Mouse (Mus musculus) kidney, embryonic 14.5 days (tissue): ENCODE measurements at regions not wholly inside any gene's neighbourhood (a gene's known extent, or its start where the extent isn't known, plus 50 kb on each side); places are given as distances from the start of the nearest gene placed in this dataset.

Experiments
- ATAC-seq: fragments of 200-750 bp; cut with Nextera tagmentation; 2 replicates; pipeline ENCODE4 v1.8.0; 2017; ENCODE audit warnings: moderate number of reproducible peaks, mild to moderate bottlenecking, moderate TSS enrichment, moderate library complexity; ENCODE audit not compliant: low FRiP score, low TSS enrichment
- H3K27ac ChIP-seq: fragments of 300-500 bp; sonication (generic); 2 replicates; pipeline ENCODE4 v1.5.1; 2014; ENCODE audit warnings: low read depth, mild to moderate bottlenecking, low read length, moderate library complexity, mixed read lengths
- H3K27me3 ChIP-seq: fragments of 300-500 bp; sonication (generic); 2 replicates; pipeline ENCODE4 v1.6.1; 2014; ENCODE audit warnings: mild to moderate bottlenecking, low read length; ENCODE audit not compliant: control insufficient read depth, insufficient read depth
- H3K36me3 ChIP-seq: fragments of 300-500 bp; sonication (generic); 2 replicates; pipeline ENCODE4 v1.6.1; 2014; ENCODE audit warnings: low read length, mixed read lengths; ENCODE audit not compliant: control insufficient read depth, insufficient read depth
- H3K4me1 ChIP-seq: fragments of 300-500 bp; sonication (generic); 2 replicates; pipeline ENCODE4 v1.6.1; 2014; ENCODE audit warnings: low read length, mixed read lengths; ENCODE audit not compliant: control insufficient read depth, insufficient read depth
- H3K4me2 ChIP-seq: fragments of 300-500 bp; sonication (generic); replicated peaks from 2 replicates; pipeline ENCODE4 v1.6.1; 2014; ENCODE audit warnings: low read depth, mild to moderate bottlenecking, low read length
- H3K4me3 ChIP-seq: fragments of 300-500 bp; sonication (generic); 2 replicates; pipeline ENCODE4 v1.5.1; 2014; ENCODE audit warnings: mild to moderate bottlenecking, low read length
- H3K9ac ChIP-seq: fragments of 300-500 bp; sonication (generic); 2 replicates; pipeline ENCODE4 v1.6.1; 2014; ENCODE audit warnings: low read depth, mild to moderate bottlenecking, low read length, moderate library complexity
- H3K9me3 ChIP-seq: fragments of 300-500 bp; sonication (generic); 2 replicates; pipeline ENCODE4 v1.6.1; 2016; ENCODE audit warnings: low read length; ENCODE audit not compliant: control insufficient read depth
- WGBS: fragments of 180-500 bp; shearing (Covaris S2); extraction: QIAGEN DNeasy Blood & Tissue Kit; methylation state at CpG from one replicate; pipeline ENCODE4 v1.1.7; 2014; 5-methylcytosine and 5-hydroxymethylcytosine counted together

DNA sequence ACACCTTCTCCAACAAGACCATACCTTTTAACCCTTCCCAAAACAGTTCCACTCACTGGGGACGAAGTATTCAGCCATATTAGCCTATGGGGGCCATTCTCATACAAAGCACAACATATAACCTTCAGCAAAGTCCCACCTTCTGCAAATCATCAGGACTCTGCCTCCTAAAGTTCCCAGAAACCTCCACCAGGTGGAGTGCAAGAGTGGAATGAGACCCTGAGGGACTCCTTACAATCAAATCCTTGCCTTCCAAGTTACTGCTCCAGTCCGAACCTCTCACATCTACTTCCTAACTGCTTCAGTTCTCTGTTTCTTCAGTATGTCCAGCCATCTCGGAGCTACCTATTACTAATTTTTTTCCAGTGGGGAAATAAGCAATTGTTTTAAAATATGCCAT, 235.2 kb upstream of the 4930583I09Rik start:
- no peak overlapping the region for H3K9ac ChIP-seq
- 48% methylated on average over 3 of the region's 3 CpGs for WGBS
- ATAC-seq = no peak; the same call in 1 of the 2 replicates

DNA sequence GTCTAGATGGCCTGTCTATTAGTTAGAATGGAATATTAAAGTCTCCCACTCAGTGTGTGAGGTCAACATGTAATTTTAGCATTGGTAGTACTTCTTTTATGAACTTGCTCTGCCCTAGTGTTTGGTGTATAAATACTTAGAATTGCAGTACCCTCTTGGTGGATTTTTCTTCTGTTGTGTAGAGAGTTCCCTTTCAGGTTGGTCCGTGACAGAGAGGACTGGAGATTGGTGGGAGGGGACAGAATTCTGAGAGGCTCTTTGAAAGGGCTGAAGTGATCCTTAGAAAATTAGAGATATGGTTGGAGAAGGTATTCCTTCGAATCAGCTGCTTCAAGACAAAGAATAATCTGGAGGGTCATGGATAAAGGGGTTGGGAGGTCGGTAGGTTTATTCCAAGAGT, 230.3 kb upstream of the 4930583I09Rik start:
- no peak overlapping the region for H3K4me3 ChIP-seq
- no peaks in the 10 kb centered on the region for H3K9me3 ChIP-seq
- H3K36me3 ChIP-seq = no peaks in the 10 kb centered on the region
- H3K27me3 ChIP-seq = no peaks in the 10 kb centered on the region
- no peak for ATAC-seq
- H3K27ac ChIP-seq = no peak overlapping the region
- H3K4me2 ChIP-seq = no peak overlapping the region
- H3K9ac ChIP-seq = no peak overlapping the region
- no peaks in the 10 kb centered on the region for H3K4me1 ChIP-seq
- WGBS = 83% methylated on average over 3 of the region's 3 CpGs

More for the DNA sequence above, 235.2 kb upstream of the 4930583I09Rik start:
- Histone ChIP-seq H3K4me1 (no peaks in the 10 kb centered on the region), H3K27me3 (no peaks in the 10 kb centered on the region), H3K9me3 (no peaks in the 10 kb centered on the region), H3K4me3 (no peak overlapping the region), H3K36me3 (no peaks in the 10 kb centered on the region), H3K27ac (no peak overlapping the region), H3K4me2 (no peak overlapping the region)

DNA sequence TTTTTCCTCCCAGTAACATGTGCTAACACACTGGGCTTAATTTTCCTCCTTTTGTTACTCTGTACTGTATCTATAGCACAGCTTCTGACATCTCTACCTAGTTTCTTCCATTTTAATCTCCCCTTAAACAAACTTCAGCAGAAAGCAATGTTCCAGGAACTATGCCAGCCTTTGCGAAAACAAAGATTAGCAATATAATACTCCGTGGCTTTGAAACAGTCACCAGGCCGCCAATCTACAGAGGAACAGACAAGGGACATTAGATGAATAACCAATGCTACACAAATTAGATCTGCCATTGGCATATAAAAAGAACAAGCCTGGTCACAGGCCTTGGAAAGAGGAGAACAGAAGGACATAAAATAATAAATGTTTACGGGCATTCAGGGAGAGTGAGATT, 220.2 kb upstream of the 4930583I09Rik start:
- Histone ChIP-seq H3K27me3 (no peaks in the 10 kb centered on the region), H3K36me3 (no peaks in the 10 kb centered on the region), H3K9me3 (no peaks in the 10 kb centered on the region), H3K27ac (no peak overlapping the region), H3K4me3 (no peak overlapping the region), H3K4me2 (no peak overlapping the region), H3K4me1 (no peaks in the 10 kb centered on the region), H3K9ac (no peak overlapping the region)
- WGBS = 93% methylated on average over 4 of the region's 4 CpGs
- ATAC-seq = no peak

DNA sequence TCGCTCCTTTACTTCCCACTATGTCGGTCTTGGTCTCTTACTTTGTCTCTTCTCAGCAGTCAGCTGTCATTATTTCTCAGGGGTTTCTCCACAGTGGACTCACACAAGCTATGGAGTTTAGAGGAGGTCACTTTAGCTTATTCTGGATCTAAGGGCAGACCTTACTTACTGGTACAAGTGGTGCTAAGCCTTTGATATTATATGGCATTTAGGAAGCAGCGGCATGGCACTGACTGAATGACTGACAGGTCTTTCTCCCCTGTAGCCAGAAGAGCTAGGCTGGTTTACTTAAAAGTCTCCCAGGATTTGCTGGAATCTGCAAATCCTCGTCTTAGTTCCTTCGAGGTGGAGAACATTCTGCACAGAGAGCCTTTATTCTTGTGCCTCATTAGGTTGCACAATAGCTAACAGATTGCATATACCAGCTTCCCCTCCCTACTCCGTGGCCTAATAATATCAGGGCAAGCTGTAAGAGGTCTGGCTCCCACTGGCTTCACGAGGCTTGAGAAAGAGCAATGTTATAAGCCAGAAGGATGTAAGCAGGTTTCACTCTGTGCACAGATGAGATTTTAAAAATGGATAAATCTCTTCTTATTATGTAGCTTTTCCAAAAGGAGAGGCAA, 214.1 kb upstream of the 4930583I09Rik start:
- Histone ChIP-seq H3K27ac (no peak overlapping the region), H3K36me3 (no peaks in the 10 kb centered on the region), H3K9ac (no peak overlapping the region), H3K27me3 (no peaks in the 10 kb centered on the region), H3K4me3 (no peak overlapping the region), H3K4me1 (no peaks in the 10 kb centered on the region), H3K9me3 (no peaks in the 10 kb centered on the region), H3K4me2 (no peak overlapping the region)
- no peak for ATAC-seq
- 78% methylated on average over 7 of the region's 7 CpGs for WGBS

DNA sequence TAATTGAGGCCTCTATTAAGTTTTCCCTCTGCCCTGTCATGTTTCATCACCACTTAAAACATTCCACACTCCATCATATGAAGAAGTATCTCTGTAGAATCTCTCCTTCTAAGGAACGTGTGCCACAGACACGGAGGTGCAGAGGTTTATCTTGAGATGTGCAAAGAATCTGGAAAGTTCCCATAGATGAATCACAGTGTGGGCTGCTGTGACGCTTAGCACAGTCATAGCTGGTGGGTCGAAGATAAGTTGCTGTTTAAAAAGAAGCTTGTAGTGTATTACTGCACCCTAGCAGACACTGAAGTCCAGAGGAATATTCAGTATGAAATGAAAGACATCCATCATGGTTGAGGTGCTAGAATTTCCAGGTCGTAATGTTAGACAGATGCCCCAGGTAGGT, 179.9 kb upstream of the 4930583I09Rik start:
- ATAC-seq = no peak
- Histone ChIP-seq H3K36me3 (no peaks in the 10 kb centered on the region), H3K9ac (no peak overlapping the region), H3K27ac (no peak overlapping the region), H3K9me3 (no peaks in the 10 kb centered on the region), H3K27me3 (no peaks in the 10 kb centered on the region), H3K4me3 (no peak overlapping the region), H3K4me2 (no peak overlapping the region), H3K4me1 (no peaks in the 10 kb centered on the region)
- WGBS = 87% methylated on average over 5 of the region's 5 CpGs

DNA sequence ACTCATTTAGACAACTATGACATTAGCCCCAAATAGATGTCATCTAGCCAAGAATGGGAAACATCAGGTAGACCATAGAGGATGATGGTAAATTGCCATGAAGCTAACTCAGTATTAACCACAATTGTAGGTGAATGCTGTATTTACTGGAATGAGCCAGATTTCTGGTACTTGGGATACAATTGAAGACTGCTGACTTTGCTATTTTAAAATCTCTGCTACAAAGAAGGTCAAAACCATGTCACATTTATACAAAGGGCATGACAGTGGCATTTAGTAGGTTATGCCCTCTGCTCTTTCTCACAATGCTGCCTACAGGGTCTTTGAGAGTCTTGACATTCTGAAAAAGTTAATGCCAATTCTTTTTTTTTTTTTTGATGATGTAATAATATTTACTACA, 178.8 kb upstream of the 4930583I09Rik start:
- no peak overlapping the region for H3K4me2 ChIP-seq
- no peak overlapping the region for H3K9ac ChIP-seq
- ATAC-seq = no peak
- no peak overlapping the region for H3K4me3 ChIP-seq
- no peaks in the 10 kb centered on the region for H3K36me3 ChIP-seq
- H3K9me3 ChIP-seq = no peaks in the 10 kb centered on the region
- no peak overlapping the region for H3K27ac ChIP-seq
- H3K27me3 ChIP-seq = no peaks in the 10 kb centered on the region
- no peaks in the 10 kb centered on the region for H3K4me1 ChIP-seq

DNA sequence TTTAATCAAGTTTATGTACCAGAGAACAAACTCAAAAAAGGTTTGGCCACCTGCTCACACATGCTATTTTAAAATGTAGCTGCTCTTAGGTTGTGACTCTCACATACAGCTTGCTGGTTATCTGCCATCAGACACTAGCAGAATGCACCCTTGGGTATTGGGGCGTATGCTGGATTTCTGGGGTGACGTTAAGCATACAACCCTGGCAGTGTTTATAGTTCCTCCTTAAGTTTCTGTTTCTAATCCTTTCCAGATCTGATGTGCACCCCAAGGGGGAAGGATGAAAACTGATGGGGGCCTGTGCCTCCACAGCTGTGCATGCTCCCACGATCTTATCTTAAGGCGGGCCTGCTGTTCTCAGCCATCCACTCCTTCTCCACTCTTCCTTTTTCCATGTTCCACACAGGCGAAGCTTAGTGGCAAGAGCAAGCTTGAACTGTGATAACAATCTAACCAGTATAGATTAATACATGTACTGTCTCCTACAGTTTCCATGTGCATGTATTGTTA, 164.8 kb upstream of the 4930583I09Rik start:
- WGBS = 77% methylated on average over 5 of the region's 5 CpGs
- Histone ChIP-seq H3K9ac (no peak overlapping the region), H3K27ac (no peak overlapping the region), H3K9me3 (no peaks in the 10 kb centered on the region), H3K4me1 (no peaks in the 10 kb centered on the region), H3K4me2 (no peak overlapping the region), H3K36me3 (no peaks in the 10 kb centered on the region), H3K27me3 (no peaks in the 10 kb centered on the region), H3K4me3 (no peak overlapping the region)
- ATAC-seq = no peak

DNA sequence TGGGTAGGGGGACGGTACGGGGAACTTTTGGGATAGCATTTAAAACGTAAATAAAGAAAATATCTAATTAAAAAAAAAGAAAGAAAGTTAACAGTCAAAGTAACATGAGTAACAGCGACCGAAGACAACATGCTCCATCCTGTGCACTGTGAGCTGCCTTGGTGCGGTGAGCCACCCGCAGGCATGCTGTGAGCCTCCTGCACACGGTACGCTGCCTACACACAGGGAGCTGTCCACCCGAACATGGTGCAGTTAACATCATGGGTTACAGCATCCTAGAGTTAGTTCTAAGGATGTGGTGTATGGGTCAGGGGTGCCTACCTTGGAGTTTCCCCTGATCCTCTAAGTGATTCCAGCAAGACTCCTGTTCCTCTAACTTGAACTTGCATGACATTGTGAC, 158.6 kb upstream of the 4930583I09Rik start:
- no peak overlapping the region for H3K4me2 ChIP-seq
- no peaks in the 10 kb centered on the region for H3K36me3 ChIP-seq
- H3K4me1 ChIP-seq = no peaks in the 10 kb centered on the region
- H3K27me3 ChIP-seq = no peaks in the 10 kb centered on the region
- no peak for ATAC-seq
- H3K9me3 ChIP-seq = no peaks in the 10 kb centered on the region
- H3K9ac ChIP-seq = no peak overlapping the region
- H3K4me3 ChIP-seq = no peak overlapping the region
- WGBS = 85% methylated on average over 10 of the region's 10 CpGs
- H3K27ac ChIP-seq = no peak overlapping the region

DNA sequence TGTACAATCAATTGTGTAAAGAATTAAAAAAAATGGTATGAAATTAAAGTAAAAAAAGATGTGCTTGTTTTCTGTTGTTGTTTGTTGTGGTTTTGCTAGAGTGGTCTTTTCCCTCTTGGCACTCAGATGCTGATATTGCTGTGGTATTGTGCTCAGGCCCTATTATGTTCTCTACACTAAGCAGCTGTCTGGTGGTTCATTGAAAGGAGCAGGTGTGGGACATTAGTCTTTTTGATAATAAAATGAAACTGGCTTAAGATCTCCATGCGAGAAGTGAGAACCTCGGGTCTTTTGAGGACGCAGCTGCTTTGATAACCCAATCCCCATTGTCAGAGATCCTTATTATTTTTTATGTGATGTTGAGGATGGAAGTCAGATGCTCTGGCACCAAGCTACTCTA, 155.4 kb upstream of the 4930583I09Rik start:
- H3K4me2 ChIP-seq = no peak overlapping the region
- no peaks in the 10 kb centered on the region for H3K9me3 ChIP-seq
- no peak overlapping the region for H3K9ac ChIP-seq
- H3K36me3 ChIP-seq = no peaks in the 10 kb centered on the region
- ATAC-seq = no peak
- H3K27me3 ChIP-seq = no peaks in the 10 kb centered on the region
- no peaks in the 10 kb centered on the region for H3K4me1 ChIP-seq
- H3K27ac ChIP-seq = no peak overlapping the region
- WGBS = 84% methylated on average over 3 of the region's 3 CpGs
- no peak overlapping the region for H3K4me3 ChIP-seq
